Mouse (Mus musculus) lung, adult 2 months (tissue): ENCODE results near the gene Cdh18.

Experiments
- CTCF ChIP-seq: fragments of 200-500 bp; IDR thresholded peaks from 2 replicates; pipeline ENCODE4 v1.5.1; 2011; ENCODE audit warnings: mild to moderate bottlenecking, low read length, control low read depth; ENCODE audit not compliant: insufficient read depth
- POLR2A ChIP-seq: fragments of 200-500 bp; IDR thresholded peaks from 2 replicates; pipeline ENCODE4 v1.6.1; 2011; ENCODE audit warnings: low read depth, mild to moderate bottlenecking, control low read depth, low read length, borderline replicate concordance; ENCODE audit errors: extremely low read depth

DNA sequence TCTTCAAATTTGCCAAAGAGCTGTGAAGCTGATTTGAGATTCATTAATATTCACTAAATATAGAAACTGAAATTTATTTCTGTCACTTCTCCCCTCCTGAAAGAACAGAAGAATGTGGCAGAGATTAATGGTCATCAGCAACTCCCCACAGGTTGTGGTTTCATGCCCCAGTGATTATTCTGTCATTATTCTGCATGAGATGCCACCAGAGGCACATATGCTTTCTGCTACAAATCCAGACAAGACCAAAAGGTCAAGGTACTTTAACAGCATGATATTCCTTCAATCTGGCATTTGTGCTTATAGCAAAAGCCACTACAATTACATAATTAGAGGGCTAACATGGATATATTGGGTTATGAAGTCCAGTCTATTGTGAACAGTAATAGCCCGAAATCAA, 35.8 kb downstream of the Cdh18 start:
- no peak for TF ChIP-seq CTCF
- no peak for TF ChIP-seq POLR2A
